Mouse (Mus musculus) kidney, embryonic 14.5 days (tissue): ENCODE measurements around the gene C030005K15Rik. TPM values are rescaled to one million over a fixed set of nuclear protein-coding genes. Genes with fewer than 3 reads are reported as not detected.

Source experiments
- ATAC-seq: fragments of 200-750 bp; cut with Nextera tagmentation; 2 replicates; pipeline ENCODE4 v1.8.0; 2017; ENCODE audit warnings: moderate number of reproducible peaks, mild to moderate bottlenecking, moderate TSS enrichment, moderate library complexity; ENCODE audit not compliant: low FRiP score, low TSS enrichment
- H3K27ac ChIP-seq: fragments of 300-500 bp; sonication (generic); 2 replicates; pipeline ENCODE4 v1.5.1; 2014; ENCODE audit warnings: low read depth, mild to moderate bottlenecking, low read length, moderate library complexity, mixed read lengths
- H3K27me3 ChIP-seq: fragments of 300-500 bp; sonication (generic); 2 replicates; pipeline ENCODE4 v1.6.1; 2014; ENCODE audit warnings: mild to moderate bottlenecking, low read length; ENCODE audit not compliant: control insufficient read depth, insufficient read depth
- H3K36me3 ChIP-seq: fragments of 300-500 bp; sonication (generic); 2 replicates; pipeline ENCODE4 v1.6.1; 2014; ENCODE audit warnings: low read length, mixed read lengths; ENCODE audit not compliant: control insufficient read depth, insufficient read depth
- H3K4me1 ChIP-seq: fragments of 300-500 bp; sonication (generic); 2 replicates; pipeline ENCODE4 v1.6.1; 2014; ENCODE audit warnings: low read length, mixed read lengths; ENCODE audit not compliant: control insufficient read depth, insufficient read depth
- H3K4me2 ChIP-seq: fragments of 300-500 bp; sonication (generic); replicated peaks from 2 replicates; pipeline ENCODE4 v1.6.1; 2014; ENCODE audit warnings: low read depth, mild to moderate bottlenecking, low read length
- H3K4me3 ChIP-seq: fragments of 300-500 bp; sonication (generic); 2 replicates; pipeline ENCODE4 v1.5.1; 2014; ENCODE audit warnings: mild to moderate bottlenecking, low read length
- H3K9ac ChIP-seq: fragments of 300-500 bp; sonication (generic); 2 replicates; pipeline ENCODE4 v1.6.1; 2014; ENCODE audit warnings: low read depth, mild to moderate bottlenecking, low read length, moderate library complexity
- H3K9me3 ChIP-seq: fragments of 300-500 bp; sonication (generic); 2 replicates; pipeline ENCODE4 v1.6.1; 2016; ENCODE audit warnings: low read length; ENCODE audit not compliant: control insufficient read depth
- polyA plus RNA-seq: library from polyadenylated mRNA; unstranded; fragments of >200 nt; fragmentation: Nextera tagmentation; extraction: Ambion mirVana; gene quantifications from 2 replicates; pipeline ENCODE4 v1.2.1, GENCODE M21; 2014

Gene C030005K15Rik
- polyA plus RNA-seq, 1 experiment from 2014 or later: not detected

GRCm38 (mm10) chr10:97682981-97683380 lies 43.6 kb downstream of the C030005K15Rik start:
- no peaks in the 10 kb centered on the region for H3K36me3 ChIP-seq
- H3K27ac ChIP-seq: no peak overlapping the region
- no peaks in the 10 kb centered on the region for H3K27me3 ChIP-seq
- H3K9ac ChIP-seq: no peak overlapping the region
- H3K9me3 ChIP-seq: no peaks in the 10 kb centered on the region
- no peak overlapping the region for H3K4me3 ChIP-seq
- no peak for ATAC-seq
- H3K4me1 ChIP-seq: no peaks in the 10 kb centered on the region
- no peak overlapping the region for H3K4me2 ChIP-seq

Other genes starting within 250 kb of the C030005K15Rik start
- gene Dcn, start 247.1 kb downstream of the C030005K15Rik start, polyA plus RNA-seq: 113 and 120 TPM in 2 replicates
- gene Lum, start 161.6 kb downstream of the C030005K15Rik start, polyA plus RNA-seq: 41.7 and 46.5 TPM in 2 replicates
- gene Kera, start 119.9 kb downstream of the C030005K15Rik start, polyA plus RNA-seq: 0.09 TPM in 2 replicates
- not detected in 2 replicates for gene Epyc, start 82.7 kb downstream of the C030005K15Rik start, polyA plus RNA-seq
- not detected in 2 replicates for gene Ccer1, start 33.7 kb downstream of the C030005K15Rik start, polyA plus RNA-seq